ENCODE assay signal across 18 mouse cellular contexts in the genomic region with DNA sequence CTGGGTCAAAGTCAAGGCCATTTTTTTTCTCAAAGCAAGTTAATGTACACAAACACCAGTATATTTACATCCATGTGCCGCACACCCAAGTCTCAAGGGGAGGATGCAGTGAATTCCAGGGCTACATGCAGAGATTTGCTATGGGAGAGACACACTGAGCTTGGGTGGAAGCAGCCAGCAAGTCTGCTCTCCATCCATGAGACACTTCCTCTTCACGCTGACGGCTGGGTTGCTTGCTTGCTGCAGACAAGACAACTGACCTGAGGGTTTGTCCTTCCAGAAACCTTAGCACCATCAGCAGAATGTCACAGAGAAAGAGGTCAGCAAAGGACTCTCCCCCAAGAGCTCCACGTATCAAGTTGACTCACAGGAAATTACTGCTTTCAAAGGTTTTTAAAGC.
DNase-seq lines count a peak whose midpoint lies in the region; ATAC-seq and TF ChIP-seq lines count a peak whose summit lies in the region.
"Had no signal": no experiment of that assay in that cellular context is flagged by ENCODE, and none has a peak within 500 bp of the region (broad histone marks: within the 10 kb centered on the region; RNA-seq: fewer than 3 reads in every experiment).

No protein-coding gene starts in this region.

- H3K4me3 ChIP-seq in lung, embryonic 14.5 days (ENCODE audit: low read depth, low read length), result no peak overlapping the region
- H3K4me3 ChIP-seq in lung, adult 2 months (replicated peaks; ENCODE audit: extremely low read depth, low read depth, low read length), result no peak overlapping the region
- H3K4me3 ChIP-seq in lung, embryonic 16.5 days (ENCODE audit: low read length), result no peak overlapping the region
- no peak overlapping the region for H3K4me3 ChIP-seq in lung, postnatal 0 days (ENCODE audit: low read depth, low read length)
- H3K4me3 ChIP-seq: embryonic facial prominence, embryonic 10.5 days; embryonic facial prominence, embryonic 12.5 days; forebrain, embryonic 13.5 days; forebrain, embryonic 15.5 days had no signal

- no peak for TF ChIP-seq CTCF in lung, embryonic 14.5 days (IDR thresholded peaks at IDR 0.05; ENCODE audit: low read depth)
- no peak for TF ChIP-seq CTCF in lung, adult 2 months (IDR thresholded peaks at IDR 0.05; ENCODE audit: insufficient read depth, low read length)
- no peak for TF ChIP-seq CTCF in lung, postnatal 0 days (IDR thresholded peaks at IDR 0.05)
- TF ChIP-seq CTCF in brain, embryonic 14.5 days (IDR thresholded peaks at IDR 0.05; ENCODE audit: borderline replicate concordance, extremely low read depth, insufficient read depth, insufficient read length), result no peak

- no peak for TF ChIP-seq EP300 in lung, postnatal 0 days (IDR thresholded peaks at IDR 0.05)

- H3K36me3 ChIP-seq in lung, embryonic 14.5 days (ENCODE audit: insufficient read depth), result no peaks in the 10 kb centered on the region
- no peaks in the 10 kb centered on the region for H3K36me3 ChIP-seq in lung, embryonic 16.5 days (ENCODE audit: control insufficient read depth, insufficient read depth, low read length)
- no peaks in the 10 kb centered on the region for H3K36me3 ChIP-seq in lung, postnatal 0 days (ENCODE audit: insufficient read depth, low read length)
- H3K36me3 ChIP-seq: embryonic facial prominence, embryonic 10.5 days; embryonic facial prominence, embryonic 12.5 days; forebrain, embryonic 15.5 days had no signal

- no peak overlapping the region for H3K4me2 ChIP-seq in lung, embryonic 14.5 days
- H3K4me2 ChIP-seq in lung, embryonic 16.5 days (ENCODE audit: low read depth, low read length), result no peak overlapping the region
- H3K4me2 ChIP-seq in lung, postnatal 0 days (replicated peaks; ENCODE audit: low read depth, low read length), result no peak overlapping the region
- H3K4me2 ChIP-seq: embryonic facial prominence, embryonic 12.5 days; forebrain, embryonic 13.5 days; forebrain, embryonic 15.5 days had no signal

- H3K9me3 ChIP-seq in lung, embryonic 14.5 days (ENCODE audit: low read depth, low read length), result no peaks in the 10 kb centered on the region
- no peaks in the 10 kb centered on the region for H3K9me3 ChIP-seq in lung, embryonic 16.5 days (ENCODE audit: control insufficient read depth, low read length)
- no peaks in the 10 kb centered on the region for H3K9me3 ChIP-seq in lung, postnatal 0 days (ENCODE audit: low read length)
- H3K9me3 ChIP-seq: embryonic facial prominence, embryonic 10.5 days; embryonic facial prominence, embryonic 12.5 days; forebrain, embryonic 13.5 days; forebrain, embryonic 15.5 days had no signal

- H3K9ac ChIP-seq in lung, embryonic 14.5 days, result no peak overlapping the region
- no peak overlapping the region for H3K9ac ChIP-seq in lung, embryonic 16.5 days (ENCODE audit: low read length)
- H3K9ac ChIP-seq in lung, postnatal 0 days (replicated peaks; ENCODE audit: low read depth), result no peak overlapping the region
- H3K9ac ChIP-seq: embryonic facial prominence, embryonic 12.5 days; forebrain, embryonic 13.5 days; forebrain, embryonic 15.5 days had no signal

- 31% methylated on average over 4 of the region's 4 CpGs for WGBS in lung, embryonic 14.5 days
- 47% methylated on average over 4 of the region's 4 CpGs for WGBS in lung, adult 2 months
- WGBS in lung, embryonic 16.5 days, result 36% methylated on average over 4 of the region's 4 CpGs
- WGBS in lung, postnatal 0 days, result 37% methylated on average over 4 of the region's 4 CpGs

- H3K27me3 ChIP-seq in lung, embryonic 14.5 days (ENCODE audit: insufficient read depth, low read length), result no peaks in the 10 kb centered on the region
- no peaks in the 10 kb centered on the region for H3K27me3 ChIP-seq in lung, embryonic 16.5 days (ENCODE audit: control insufficient read depth, insufficient read depth, low read depth, low read length)
- no peaks in the 10 kb centered on the region for H3K27me3 ChIP-seq in lung, postnatal 0 days (replicated peaks; ENCODE audit: insufficient read depth, low read length)
- H3K27me3 ChIP-seq: embryonic facial prominence, embryonic 12.5 days; forebrain, embryonic 13.5 days; forebrain, embryonic 15.5 days had no signal

- ATAC-seq in lung, embryonic 14.5 days (ENCODE audit: insufficient read depth), result no peak
- peak; percentile 47; the same call in 1 of the 2 replicates for ATAC-seq in lung, embryonic 16.5 days (ENCODE audit: low read depth)
- no peak for ATAC-seq in lung, postnatal 0 days
- ATAC-seq: forebrain, embryonic 13.5 days; forebrain, embryonic 15.5 days had no signal

- peak; percentile 37 for DNase-seq in lung, embryonic 14.5 days
- no peak for DNase-seq in lung, adult 2 months
- no peak for DNase-seq in lung, postnatal 0 days (ENCODE audit: low spot score)
- DNase-seq in brain, embryonic 14.5 days (ENCODE audit: low read depth), result peak; percentile 3
- DNase-seq in gastrocnemius, postnatal 4 days (ENCODE audit: low spot score in 2 of 2), result no peak
- DNase-seq: adrenal gland, adult 2 months; adrenal gland, postnatal 10 days; adrenal gland, postnatal 25 days; cerebellum, adult 11-12 months; cerebellum, adult 2 months; cerebellum, adult 9-10 months; cerebellum, postnatal 10 days; cerebellum, postnatal 25 days had no signal

- H3K4me1 ChIP-seq in lung, embryonic 14.5 days (ENCODE audit: insufficient read depth), result no peaks in the 10 kb centered on the region
- no peaks in the 10 kb centered on the region for H3K4me1 ChIP-seq in lung, adult 2 months (ENCODE audit: control insufficient read depth, insufficient read depth, low read length)
- no peaks in the 10 kb centered on the region for H3K4me1 ChIP-seq in lung, embryonic 16.5 days (replicated peaks; ENCODE audit: control insufficient read depth, insufficient read depth, low read length)
- H3K4me1 ChIP-seq in lung, postnatal 0 days (ENCODE audit: insufficient read depth, low read depth, low read length), result no peaks in the 10 kb centered on the region
- H3K4me1 ChIP-seq: embryonic facial prominence, embryonic 12.5 days; forebrain, embryonic 13.5 days; forebrain, embryonic 15.5 days had no signal

- TF ChIP-seq POLR2A in lung, adult 2 months (IDR thresholded peaks at IDR 0.05; ENCODE audit: borderline replicate concordance, extremely low read depth, low read depth, low read length), result no peak
- no peak for TF ChIP-seq POLR2A in brain, embryonic 14.5 days (IDR thresholded peaks at IDR 0.05; ENCODE audit: borderline replicate concordance, extremely low read depth, insufficient read depth, insufficient read length, poor library complexity, severe bottlenecking)

- H3K27ac ChIP-seq in lung, embryonic 14.5 days (ENCODE audit: low read depth), result no peak overlapping the region
- no peak overlapping the region for H3K27ac ChIP-seq in lung, embryonic 16.5 days (ENCODE audit: low read length)
- no peak overlapping the region for H3K27ac ChIP-seq in lung, postnatal 0 days (ENCODE audit: low read length)
- H3K27ac ChIP-seq: embryonic facial prominence, embryonic 10.5 days; embryonic facial prominence, embryonic 12.5 days; forebrain, embryonic 13.5 days; forebrain, embryonic 15.5 days had no signal

Comparison
In these comparisons a context has a peak if more than half of its experiments do, and no peak if none do; other contexts are left out.
1. DNase-seq: peak in lung, embryonic 14.5 days (single experiment) and brain, embryonic 14.5 days (single experiment); none in lung, adult 2 months (single experiment), lung, postnatal 0 days (single experiment) and gastrocnemius, postnatal 4 days (0 of 2).